Comparison of ENCODE assay signal across 23 mouse cellular contexts in the genomic region with DNA sequence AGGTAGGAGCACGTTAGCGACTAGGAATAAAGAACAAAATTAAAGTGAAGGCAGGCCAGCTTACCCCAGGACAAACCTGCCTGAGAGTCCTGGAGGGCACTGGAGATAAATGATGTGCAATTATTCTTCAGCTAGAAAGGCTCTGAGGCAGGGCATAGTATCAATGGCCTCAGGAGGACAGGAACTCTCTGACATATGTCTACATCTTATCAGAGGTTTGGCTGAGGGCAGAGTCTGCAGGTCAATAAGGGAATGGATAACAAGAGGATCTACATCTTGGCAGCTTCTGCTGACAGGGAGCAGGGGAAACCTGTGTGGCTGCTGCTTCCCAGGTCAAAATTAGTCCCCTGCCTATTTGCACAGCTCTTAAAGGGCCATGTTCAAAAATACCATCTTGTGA.
DNase-seq lines count a peak whose midpoint lies in the region; ATAC-seq lines count a peak whose summit lies in the region.
"Had no signal": no experiment of that assay in that cellular context is flagged by ENCODE, and none has a peak within 500 bp of the region (broad histone marks: within the 10 kb centered on the region; RNA-seq: fewer than 3 reads in every experiment).

No protein-coding gene starts in this region.

- H3K9ac ChIP-seq in midbrain, embryonic 13.5 days (replicated peaks) = no peak overlapping the region
- H3K9ac ChIP-seq in midbrain, embryonic 15.5 days = no peak overlapping the region
- H3K9ac ChIP-seq: forebrain, embryonic 13.5 days; heart, embryonic 13.5 days; hindbrain, embryonic 15.5 days; intestine, embryonic 15.5 days had no signal

- DNase-seq in cerebellum, adult 11 months = no peak
- peak; percentile 18 for DNase-seq in retina, embryonic 14.5 days (ENCODE audit: low spot score)
- DNase-seq in retina, postnatal 1 day = no peak
- DNase-seq: adrenal gland, postnatal 10 days; adrenal gland, postnatal 36 days; cerebellum, adult 2 months; cerebellum, adult 9-11 months; gastrocnemius, postnatal 10 days; gastrocnemius, postnatal 36 days; heart, adult 2 months; heart, postnatal 14 days; heart, postnatal 4 days had no signal

- WGBS in midbrain, embryonic 13.5 days = 68% methylated on average over 2 of the region's 2 CpGs
- WGBS in midbrain, embryonic 15.5 days = 54% methylated on average over 2 of the region's 2 CpGs

- H3K36me3 ChIP-seq in midbrain, embryonic 13.5 days = no peaks in the 10 kb centered on the region
- H3K36me3 ChIP-seq in midbrain, embryonic 15.5 days (replicated peaks) = no peaks in the 10 kb centered on the region
- H3K36me3 ChIP-seq: forebrain, embryonic 10.5 days; heart, embryonic 10.5 days; heart, embryonic 13.5 days; hindbrain, embryonic 15.5 days; intestine, embryonic 15.5 days had no signal

- H3K27me3 ChIP-seq in midbrain, embryonic 13.5 days = no peaks in the 10 kb centered on the region
- H3K27me3 ChIP-seq in midbrain, embryonic 15.5 days (replicated peaks) = no peaks in the 10 kb centered on the region
- H3K27me3 ChIP-seq: forebrain, embryonic 13.5 days; heart, embryonic 13.5 days; hindbrain, embryonic 15.5 days; intestine, embryonic 15.5 days had no signal

- no peak overlapping the region for H3K4me2 ChIP-seq in midbrain, embryonic 13.5 days (replicated peaks)
- H3K4me2 ChIP-seq in midbrain, embryonic 15.5 days = no peak overlapping the region
- H3K4me2 ChIP-seq: forebrain, embryonic 13.5 days; heart, embryonic 13.5 days; hindbrain, embryonic 15.5 days; intestine, embryonic 15.5 days had no signal

- no peaks in the 10 kb centered on the region for H3K9me3 ChIP-seq in midbrain, embryonic 13.5 days
- no peaks in the 10 kb centered on the region for H3K9me3 ChIP-seq in midbrain, embryonic 15.5 days
- H3K9me3 ChIP-seq: forebrain, embryonic 10.5 days; forebrain, embryonic 13.5 days; heart, embryonic 10.5 days; heart, embryonic 13.5 days; hindbrain, embryonic 15.5 days; intestine, embryonic 15.5 days had no signal

- no peak overlapping the region for H3K4me3 ChIP-seq in midbrain, embryonic 13.5 days (replicated peaks)
- no peak overlapping the region for H3K4me3 ChIP-seq in midbrain, embryonic 15.5 days
- H3K4me3 ChIP-seq: forebrain, embryonic 10.5 days; forebrain, embryonic 13.5 days; heart, adult 2 months; heart, embryonic 10.5 days; heart, embryonic 13.5 days; hindbrain, embryonic 15.5 days; intestine, embryonic 15.5 days had no signal

- no peak overlapping the region for H3K27ac ChIP-seq in midbrain, embryonic 13.5 days
- H3K27ac ChIP-seq in midbrain, embryonic 15.5 days = no peak overlapping the region
- H3K27ac ChIP-seq: forebrain, embryonic 10.5 days; forebrain, embryonic 13.5 days; heart, adult 2 months; heart, embryonic 10.5 days; heart, embryonic 13.5 days; hindbrain, embryonic 15.5 days; intestine, embryonic 15.5 days had no signal

- no peaks in the 10 kb centered on the region for H3K4me1 ChIP-seq in midbrain, embryonic 13.5 days (replicated peaks)
- H3K4me1 ChIP-seq in midbrain, embryonic 15.5 days = 0 out of 2 replicates have a peak, but pooled peaks cover 5% of the 10 kb centered on the region
- H3K4me1 ChIP-seq: forebrain, embryonic 10.5 days; forebrain, embryonic 13.5 days; heart, embryonic 10.5 days; heart, embryonic 13.5 days; hindbrain, embryonic 15.5 days; intestine, embryonic 15.5 days had no signal

- peak; percentile 56 for ATAC-seq in cerebellum, adult (ENCODE audit: insufficient number of reproducible peaks, low FRiP score, low TSS enrichment)
- peak; percentile 55; the same call in 1 of the 2 replicates for ATAC-seq in midbrain, embryonic 13.5 days
- ATAC-seq in midbrain, embryonic 15.5 days (replicated peaks) = no peak
- ATAC-seq: activated CD4-positive, CD25-positive, alpha-beta regulatory T cell, adult 4 months; forebrain, embryonic 13.5 days; forebrain, embryonic 16.5 days; intestine, embryonic 15.5 days had no signal
